Mouse (Mus musculus) forebrain, embryonic 13.5 days (tissue): Measurements from ENCODE around the gene Asb18. TPM values are rescaled to one million over a fixed set of nuclear protein-coding genes. Genes with fewer than 3 reads are reported as not detected.

Experiments used
- ATAC-seq: fragments of 200-750 bp; cut with Nextera tagmentation; 2 replicates; pipeline ENCODE4 v1.8.0; 2017
- H3K27ac ChIP-seq: fragments of 300-500 bp; sonication (generic); 2 replicates; pipeline ENCODE4 v1.5.1; 2015; ENCODE audit warnings: inconsistent platforms, mild to moderate bottlenecking, moderate library complexity
- H3K27me3 ChIP-seq: fragments of 300-500 bp; sonication (generic); 2 replicates; pipeline ENCODE4 v1.6.1; 2015; ENCODE audit warnings: mild to moderate bottlenecking, inconsistent platforms
- H3K36me3 ChIP-seq: fragments of 300-500 bp; sonication (generic); 2 replicates; pipeline ENCODE4 v1.6.1; 2015; ENCODE audit warnings: mild to moderate bottlenecking, inconsistent platforms; ENCODE audit not compliant: poor library complexity, severe bottlenecking
- H3K4me1 ChIP-seq: fragments of 300-500 bp; sonication (generic); 2 replicates; pipeline ENCODE4 v1.6.1; 2015; ENCODE audit warnings: inconsistent platforms
- H3K4me2 ChIP-seq: fragments of 300-500 bp; sonication (generic); 2 replicates; pipeline ENCODE4 v1.6.1; 2015; ENCODE audit warnings: inconsistent platforms, mild to moderate bottlenecking, moderate library complexity
- H3K4me3 ChIP-seq: fragments of 300-500 bp; sonication (generic); 2 replicates; pipeline ENCODE4 v1.5.1; 2015; ENCODE audit warnings: mild to moderate bottlenecking, inconsistent platforms
- H3K9ac ChIP-seq: fragments of 300-500 bp; sonication (generic); 2 replicates; pipeline ENCODE4 v1.6.1; 2015; ENCODE audit warnings: mild to moderate bottlenecking, inconsistent platforms
- H3K9me3 ChIP-seq: fragments of 300-500 bp; sonication (generic); replicated peaks from 2 replicates; pipeline ENCODE4 v1.6.1; 2016; ENCODE audit warnings: inconsistent platforms
- WGBS: fragments of 180-500 bp; shearing (Covaris S2); methylation state at CpG from one replicate; pipeline ENCODE4 v1.1.7; 2015; 5-methylcytosine and 5-hydroxymethylcytosine counted together
- polyA plus RNA-seq: library from polyadenylated mRNA; unstranded; fragments of >200 nt; fragmentation: Nextera tagmentation; extraction: Ambion mirVana; gene quantifications from 2 replicates; pipeline ENCODE4 v1.2.1, GENCODE M21; 2015

The Asb18 gene
- polyA plus RNA-seq, 1 experiment from 2014 or later: 0.14 TPM

DNA sequence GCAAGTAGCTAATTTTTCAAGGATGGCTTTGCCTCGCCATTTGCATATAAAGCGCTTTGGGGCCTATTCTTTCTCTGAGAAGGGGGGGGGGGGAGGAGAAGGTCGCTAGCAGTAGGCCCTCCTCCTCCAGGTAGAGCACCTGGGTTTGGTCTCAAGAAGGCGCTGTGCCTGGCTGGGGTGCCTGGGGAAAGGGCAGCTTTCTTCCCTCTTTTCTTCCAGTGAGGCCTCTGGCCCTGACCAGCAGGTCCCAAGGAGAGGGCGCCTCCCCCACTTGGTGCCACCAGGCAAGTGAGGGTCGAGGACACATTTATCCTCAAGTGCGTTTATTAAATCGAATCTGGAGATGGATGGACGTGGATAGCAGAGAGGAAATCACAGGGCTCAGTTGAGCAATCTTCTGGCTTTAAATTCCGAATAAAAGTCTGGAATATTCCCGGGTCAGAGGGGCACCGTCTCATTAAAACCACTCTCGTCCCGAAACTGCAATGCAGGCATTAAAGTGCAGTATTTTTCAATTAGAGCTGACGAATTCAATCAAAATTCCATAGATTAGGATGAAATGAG, 73.4 kb downstream of the Asb18 start:
- 6% methylated on average over 15 of the region's 15 CpGs for WGBS
- H3K27ac ChIP-seq: no peak overlapping the region
- H3K27me3 ChIP-seq: peaks cover 99% of the 10 kb centered on the region
- H3K4me1 ChIP-seq: peaks cover 20% of the 10 kb centered on the region
- H3K36me3 ChIP-seq: no peaks in the 10 kb centered on the region
- no peaks in the 10 kb centered on the region for H3K9me3 ChIP-seq
- no peak for ATAC-seq
- no peak overlapping the region for H3K4me3 ChIP-seq
- H3K4me2 ChIP-seq: no peak overlapping the region
- H3K9ac ChIP-seq: no peak overlapping the region

DNA sequence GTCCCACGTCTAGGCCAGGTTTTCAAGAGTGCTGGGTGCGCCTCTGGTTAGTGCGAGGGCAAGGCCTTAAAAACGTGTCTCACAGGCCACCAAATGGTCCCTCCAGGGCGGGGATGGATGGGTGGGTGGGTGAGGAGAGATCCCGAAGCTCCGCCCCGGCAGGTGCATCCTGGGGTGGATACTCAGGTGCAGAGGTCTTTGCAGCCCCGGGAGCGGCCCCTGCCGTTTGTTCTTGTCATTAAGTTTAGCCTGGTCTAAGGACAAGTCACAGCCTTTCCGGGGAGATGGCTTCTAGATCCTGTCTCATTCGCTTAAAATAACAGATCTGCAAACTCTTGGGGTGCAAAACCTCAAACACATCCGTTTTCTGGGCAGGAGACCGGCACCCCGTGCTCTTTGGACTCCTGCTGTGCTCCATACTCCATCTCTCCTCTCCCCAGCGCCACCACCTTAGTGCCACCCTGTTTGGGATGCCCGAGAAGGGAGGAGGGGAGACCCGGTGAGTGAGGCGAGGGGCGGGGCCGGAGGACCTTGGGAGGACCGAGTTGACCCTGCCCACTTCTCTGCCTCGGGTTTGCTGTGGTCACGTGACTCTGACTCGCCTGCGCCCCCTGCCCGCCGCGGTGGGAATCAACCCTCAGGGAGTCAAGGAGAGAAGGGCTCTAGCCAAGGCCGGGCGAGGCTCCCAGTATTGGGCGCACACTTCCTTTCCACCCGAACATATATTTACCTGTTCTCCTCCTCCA, 74.3 kb downstream of the Asb18 start:
- ATAC-seq: no peak
- 3% methylated on average over 34 of the region's 34 CpGs for WGBS
- H3K9me3 ChIP-seq: no peaks in the 10 kb centered on the region
- no peak overlapping the region for H3K4me2 ChIP-seq
- H3K27me3 ChIP-seq: peaks cover 99% of the 10 kb centered on the region
- no peak overlapping the region for H3K4me3 ChIP-seq
- H3K36me3 ChIP-seq: no peaks in the 10 kb centered on the region
- H3K27ac ChIP-seq: no peak overlapping the region
- H3K4me1 ChIP-seq: peaks cover 28% of the 10 kb centered on the region
- H3K9ac ChIP-seq: no peak overlapping the region

DNA sequence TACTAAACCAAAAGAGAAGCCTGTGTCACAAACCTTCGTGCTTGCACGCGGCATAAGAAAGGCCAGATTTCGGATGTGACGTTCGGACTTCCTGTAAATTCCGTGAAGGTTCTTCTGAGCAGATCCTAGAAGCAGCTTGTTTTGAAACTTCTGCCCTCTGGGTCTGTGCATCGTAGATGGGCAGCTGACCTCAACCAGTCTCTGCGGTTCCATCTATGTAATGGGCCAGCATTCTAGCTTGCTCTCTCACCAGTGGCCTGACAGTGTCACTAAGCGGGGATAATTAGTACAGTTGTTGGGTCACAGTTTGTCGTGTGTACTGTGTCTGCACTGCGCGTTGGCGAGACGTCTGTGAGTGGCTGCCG, 74.9 kb downstream of the Asb18 start:
- Histone ChIP-seq H3K4me3 (no peak overlapping the region), H3K27me3 (peaks cover 99% of the 10 kb centered on the region), H3K9ac (no peak overlapping the region), H3K4me1 (peaks cover 34% of the 10 kb centered on the region), H3K9me3 (no peaks in the 10 kb centered on the region), H3K27ac (no peak overlapping the region), H3K36me3 (no peaks in the 10 kb centered on the region), H3K4me2 (no peak overlapping the region)
- no peak for ATAC-seq
- WGBS: 28% methylated on average over 16 of the region's 16 CpGs

DNA sequence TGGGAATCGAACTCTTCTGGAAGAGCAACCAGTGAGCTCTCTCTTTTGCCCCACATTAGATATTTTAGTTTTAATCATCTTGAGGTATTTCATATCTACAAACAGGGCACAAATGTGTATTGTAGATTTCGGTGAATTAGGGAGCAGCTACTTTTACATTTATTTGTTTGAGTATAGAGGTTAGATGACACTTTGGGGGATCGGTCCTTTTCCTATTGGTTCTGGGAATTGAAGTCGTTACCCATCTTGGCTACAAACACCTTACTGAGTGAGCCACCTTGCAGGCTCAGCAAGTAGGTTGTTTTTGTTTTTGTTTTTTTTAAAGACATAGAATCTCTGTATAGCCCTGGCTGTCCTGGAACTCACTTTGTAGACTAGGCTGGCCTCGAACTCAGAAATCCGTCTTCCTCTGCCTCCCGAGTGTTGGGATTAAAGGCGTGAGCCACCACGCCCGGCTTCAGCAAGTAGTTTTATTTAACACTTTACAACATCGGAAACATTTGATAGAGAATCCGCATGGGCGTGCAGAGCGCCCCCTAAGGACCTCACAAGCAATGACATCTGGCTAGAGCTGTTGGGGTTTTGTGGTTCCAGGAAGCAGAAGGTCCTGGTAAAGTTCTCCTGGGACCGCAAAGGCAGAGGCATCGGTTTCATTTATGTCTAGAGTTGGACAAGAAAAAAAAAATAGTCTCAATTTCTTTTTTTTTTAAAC, 75.4 kb downstream of the Asb18 start:
- Histone ChIP-seq H3K4me1 (peaks cover 39% of the 10 kb centered on the region), H3K27ac (no peak overlapping the region), H3K4me3 (no peak overlapping the region), H3K9me3 (no peaks in the 10 kb centered on the region), H3K4me2 (no peak overlapping the region), H3K36me3 (no peaks in the 10 kb centered on the region), H3K9ac (no peak overlapping the region), H3K27me3 (peaks cover 99% of the 10 kb centered on the region)
- 20% methylated on average over 16 of the region's 16 CpGs for WGBS
- no peak for ATAC-seq

DNA sequence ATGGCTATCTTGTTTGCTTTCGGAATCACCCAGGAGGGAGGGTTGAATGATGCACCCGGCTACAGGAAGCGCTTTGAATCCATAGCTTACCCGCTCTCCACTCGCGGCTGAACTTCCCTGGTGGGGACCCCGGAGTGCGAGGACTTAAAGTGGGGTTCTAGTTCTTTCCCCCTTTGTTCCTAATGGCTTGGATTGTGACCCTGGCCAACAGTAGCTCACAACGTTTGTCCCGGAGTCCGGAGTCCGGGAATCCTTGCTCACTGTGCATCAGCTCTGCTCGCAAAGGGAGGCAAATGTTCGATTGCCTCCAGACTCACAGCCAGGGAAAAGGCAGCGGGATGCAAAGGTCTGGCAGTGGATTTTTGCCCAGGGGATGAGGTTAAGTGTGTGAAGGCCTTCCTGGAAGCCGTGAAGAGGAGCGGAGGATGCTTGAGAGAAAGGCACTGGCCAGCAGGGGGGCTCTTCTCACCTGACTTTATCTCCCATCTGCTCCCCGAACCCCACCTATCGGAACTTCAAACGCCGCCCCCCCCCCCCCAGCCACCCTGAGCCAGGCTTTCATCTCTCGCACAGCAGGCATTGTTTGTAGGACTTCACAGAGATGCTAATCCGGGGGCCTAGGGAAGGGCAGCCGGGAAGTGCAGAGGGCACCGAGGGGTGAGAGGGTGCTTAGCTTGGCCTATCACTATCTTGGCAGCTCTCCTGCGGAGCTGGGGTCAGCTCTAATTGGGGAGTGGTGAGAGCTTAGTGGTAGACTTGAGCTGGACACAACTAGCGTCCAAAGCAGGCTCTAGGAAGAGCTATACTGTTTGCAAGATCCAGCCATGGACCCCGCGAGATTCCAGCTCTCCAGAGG, 78.7 kb downstream of the Asb18 start:
- Histone ChIP-seq H3K27me3 (peaks cover 99% of the 10 kb centered on the region), H3K4me1 (peaks cover 52% of the 10 kb centered on the region), H3K36me3 (no peaks in the 10 kb centered on the region), H3K4me2 (no peak overlapping the region), H3K4me3 (no peak overlapping the region), H3K9me3 (no peaks in the 10 kb centered on the region), H3K27ac (no peak overlapping the region), H3K9ac (no peak overlapping the region)
- ATAC-seq: no peak
- WGBS: 1% methylated on average over 27 of the region's 29 CpGs

DNA sequence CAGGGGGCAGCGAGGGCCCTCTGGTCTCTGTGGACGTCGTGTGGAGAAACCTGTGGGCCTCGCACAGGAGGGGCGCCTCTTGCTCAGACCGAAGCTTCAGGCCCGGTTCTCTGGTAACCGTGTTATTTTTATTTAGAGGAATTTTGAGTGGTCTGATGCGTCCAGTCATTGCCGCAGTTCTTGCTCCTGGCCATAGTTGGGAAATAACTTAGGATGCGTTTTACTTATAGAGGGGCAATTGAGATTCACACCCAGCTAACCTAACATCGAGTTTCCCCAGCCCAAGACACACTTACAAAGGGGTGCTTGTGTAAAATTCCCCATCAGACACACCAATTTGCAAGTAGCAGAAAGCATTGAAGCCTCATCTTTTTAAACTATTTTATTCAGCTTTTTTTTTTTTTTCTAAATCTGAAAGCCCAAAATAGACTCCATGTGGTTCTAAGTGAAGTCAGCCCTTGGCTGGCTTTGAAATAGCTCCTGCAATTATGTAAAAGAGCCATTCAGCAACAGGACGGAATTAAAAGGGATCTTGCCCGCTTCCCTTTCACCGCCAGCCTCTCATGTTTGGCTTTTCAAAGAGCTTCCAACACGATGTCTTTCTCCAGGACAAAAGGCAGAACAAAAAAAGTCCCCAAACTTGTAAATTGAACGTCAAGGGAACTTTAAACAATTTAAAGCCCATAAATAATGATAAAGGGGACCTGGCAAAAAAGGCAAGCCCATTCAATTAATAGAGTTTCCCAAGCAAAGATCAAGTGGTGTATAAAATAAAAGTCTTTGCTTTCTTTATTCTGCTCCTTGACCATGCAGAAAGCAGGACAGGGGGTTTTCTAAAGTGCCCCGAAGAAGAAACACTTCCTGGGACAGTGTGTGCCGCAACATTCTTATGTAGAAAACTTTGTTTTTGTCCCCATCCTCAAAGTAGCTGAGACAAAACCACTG, 79.9 kb downstream of the Asb18 start:
- H3K4me3 ChIP-seq: no peak overlapping the region
- H3K9me3 ChIP-seq: no peaks in the 10 kb centered on the region
- no peak overlapping the region for H3K9ac ChIP-seq
- no peak overlapping the region for H3K4me2 ChIP-seq
- no peaks in the 10 kb centered on the region for H3K36me3 ChIP-seq
- H3K27me3 ChIP-seq: peaks cover 100% of the 10 kb centered on the region
- peaks cover 60% of the 10 kb centered on the region for H3K4me1 ChIP-seq
- ATAC-seq: no peak
- H3K27ac ChIP-seq: no peak overlapping the region
- under 1% methylated on average over 19 of the region's 19 CpGs for WGBS

DNA sequence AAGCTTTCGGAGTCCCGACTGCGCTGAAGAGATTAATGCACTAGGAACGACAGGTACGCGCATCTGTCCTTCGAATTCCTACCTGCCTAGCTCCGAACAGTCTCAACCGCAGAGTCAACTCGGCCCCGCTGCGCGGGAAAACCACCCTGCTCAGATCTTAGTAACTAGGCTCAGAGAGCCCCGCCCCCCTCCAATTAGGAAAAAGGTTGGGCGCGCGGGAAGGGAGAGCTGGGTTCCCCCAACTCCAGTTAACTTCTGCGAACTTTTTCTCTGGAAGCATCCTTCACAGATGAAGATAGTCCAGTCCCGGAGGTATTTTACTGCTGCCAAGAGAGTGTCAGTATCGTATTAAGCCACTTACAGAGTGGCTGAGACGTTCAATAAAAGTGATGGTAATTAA, 80.7 kb downstream of the Asb18 start:
- WGBS: 0% methylated on average over 21 of the region's 21 CpGs
- H3K27ac ChIP-seq: no peak overlapping the region
- no peaks in the 10 kb centered on the region for H3K9me3 ChIP-seq
- no peak for ATAC-seq
- peaks cover 66% of the 10 kb centered on the region for H3K4me1 ChIP-seq
- no peaks in the 10 kb centered on the region for H3K36me3 ChIP-seq
- H3K4me2 ChIP-seq: peak overlapping the region; percentile 6; the same call in 1 of the 2 replicates
- H3K27me3 ChIP-seq: peaks cover 100% of the 10 kb centered on the region
- no peak overlapping the region for H3K9ac ChIP-seq
- no peak overlapping the region for H3K4me3 ChIP-seq

DNA sequence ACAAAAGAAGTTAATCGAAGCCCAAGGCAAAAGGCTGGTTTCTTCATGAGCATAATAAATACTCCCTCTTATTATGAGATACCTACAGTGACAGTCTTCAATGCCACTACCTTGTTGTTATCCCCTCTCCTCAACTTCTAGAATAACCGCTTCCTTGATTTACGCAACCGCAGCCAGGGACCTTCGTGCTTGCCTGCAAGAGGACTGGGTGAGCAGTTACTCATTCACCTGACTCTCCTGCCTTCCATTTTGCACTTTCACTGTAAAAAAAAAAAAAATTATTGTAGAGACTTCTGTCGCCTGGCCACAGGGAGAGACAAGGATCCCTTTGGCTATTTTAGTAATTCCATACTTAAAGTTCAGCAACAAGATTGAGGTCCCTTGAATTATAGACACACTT, 81.4 kb downstream of the Asb18 start:
- WGBS: 2% methylated on average over 6 of the region's 6 CpGs
- no peak overlapping the region for H3K27ac ChIP-seq
- H3K4me3 ChIP-seq: no peak overlapping the region
- no peak for ATAC-seq
- H3K9ac ChIP-seq: no peak overlapping the region
- no peaks in the 10 kb centered on the region for H3K36me3 ChIP-seq
- H3K9me3 ChIP-seq: no peaks in the 10 kb centered on the region
- H3K4me1 ChIP-seq: peaks cover 68% of the 10 kb centered on the region
- H3K4me2 ChIP-seq: no peak overlapping the region
- H3K27me3 ChIP-seq: peaks cover 100% of the 10 kb centered on the region

DNA sequence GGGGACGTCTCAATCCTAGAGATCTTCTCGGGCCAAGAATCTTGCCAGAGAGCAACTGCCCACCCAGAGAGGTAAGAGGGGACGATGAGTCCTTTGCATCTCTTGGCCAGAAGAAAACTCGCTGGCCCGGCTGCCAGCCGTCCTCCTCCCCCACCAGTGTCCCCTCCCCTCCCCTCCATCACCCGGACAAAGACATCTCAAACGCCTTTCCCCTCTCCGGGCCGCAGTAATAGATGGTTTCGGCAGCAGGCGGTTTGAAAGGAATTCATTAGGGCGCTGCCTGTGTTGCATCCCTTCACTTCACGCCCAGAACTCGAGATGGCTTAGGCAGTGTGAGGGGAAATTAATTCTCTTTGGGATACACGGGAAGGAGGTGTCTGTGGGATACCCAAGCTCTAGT, 81.8 kb downstream of the Asb18 start:
- no peaks in the 10 kb centered on the region for H3K36me3 ChIP-seq
- WGBS: under 1% methylated on average over 16 of the region's 16 CpGs
- H3K4me3 ChIP-seq: no peak overlapping the region
- peaks cover 68% of the 10 kb centered on the region for H3K4me1 ChIP-seq
- no peak overlapping the region for H3K4me2 ChIP-seq
- H3K27me3 ChIP-seq: peaks cover 100% of the 10 kb centered on the region
- no peak for ATAC-seq
- H3K9ac ChIP-seq: no peak overlapping the region
- no peak overlapping the region for H3K27ac ChIP-seq
- no peaks in the 10 kb centered on the region for H3K9me3 ChIP-seq

DNA sequence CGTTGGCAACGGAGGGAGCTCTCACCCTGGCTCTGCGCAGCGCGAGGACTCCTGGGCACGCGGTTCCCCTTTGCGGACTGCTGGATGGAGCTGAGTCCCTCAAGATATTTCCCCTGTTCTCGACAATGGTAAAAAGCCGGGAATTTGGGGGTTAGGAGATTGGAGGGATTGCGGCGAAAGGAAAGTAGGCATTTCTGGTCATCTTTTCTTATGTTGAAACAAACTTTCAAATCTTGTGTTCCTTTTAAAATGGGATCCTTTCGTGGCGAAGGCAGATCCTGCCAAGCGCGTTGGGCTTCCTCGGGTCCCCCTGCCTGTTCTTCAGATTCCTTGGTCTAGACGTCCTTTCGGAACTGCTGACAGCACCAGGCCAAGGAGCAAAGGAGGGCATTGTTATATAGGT, 82.4 kb downstream of the Asb18 start:
- ATAC-seq: no peak
- under 1% methylated on average over 19 of the region's 19 CpGs for WGBS
- Histone ChIP-seq H3K4me1 (peaks cover 71% of the 10 kb centered on the region), H3K36me3 (no peaks in the 10 kb centered on the region), H3K9ac (no peak overlapping the region), H3K9me3 (no peaks in the 10 kb centered on the region), H3K27ac (no peak overlapping the region), H3K27me3 (peaks cover 100% of the 10 kb centered on the region), H3K4me3 (peak overlapping the region; percentile 42), H3K4me2 (peak overlapping the region; percentile 63)

DNA sequence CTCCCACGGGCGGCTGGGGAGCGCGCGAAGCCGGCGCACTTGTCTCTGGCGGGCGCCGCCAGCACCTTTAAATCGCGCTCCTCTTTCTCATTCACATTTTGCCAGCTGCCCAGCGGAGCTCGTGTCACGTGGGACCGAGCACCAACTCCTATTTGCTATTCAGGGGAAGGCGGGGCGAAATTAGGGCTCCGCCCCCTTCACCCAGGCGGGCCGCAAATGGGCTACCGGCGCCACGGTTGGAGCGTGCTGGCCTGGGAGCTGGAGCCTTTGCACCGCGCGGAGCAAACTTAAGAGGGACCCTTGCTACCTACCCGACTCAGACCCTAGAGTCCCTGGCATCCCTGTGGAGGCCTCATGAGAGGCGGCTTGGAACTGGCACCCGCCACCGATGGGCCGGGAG, 83.3 kb downstream of the Asb18 start, which contains the start of gene Gbx2:
Gene Gbx2 (minus strand): TSS at position 60 of the 400 bp plus-strand sequence.
- Histone ChIP-seq H3K36me3 (no peaks in the 10 kb centered on the region), H3K4me1 (peaks cover 76% of the 10 kb centered on the region), H3K9ac (peak within 1 kb of the TSS; percentile 60), H3K4me2 (peak within 1 kb of the TSS; percentile 63), H3K27me3 (peaks cover 100% of the 10 kb centered on the region), H3K27ac (peak within 1 kb of the TSS; percentile 61), H3K4me3 (peak within 1 kb of the TSS; percentile 42), H3K9me3 (no peaks in the 10 kb centered on the region)
- ATAC-seq: peak; percentile 75
- under 1% methylated on average over 33 of the region's 33 CpGs for WGBS
